Mouse (Mus musculus) retina, adult 2 months (tissue): ENCODE measurements around the gene Olfr678.
"Not testable (repeated sequence)": the region's sequence is repeated elsewhere in the genome, so short reads cannot be mapped to it uniquely, and the experiment has no call there.

ENCODE experiments used
- DNase-seq: peaks from one replicate; pipeline ENCODE4 v3.0.0-alpha.2; 2012; ENCODE audit warnings: low read depth, low spot score

The Olfr678 gene

GRCm38 (mm10) chr7:105064175-105064574 lies at the start of gene Olfr678:
TSS of gene Olfr678 (plus strand) at chr7:105064475.
- no peak for DNase-seq

- DNase-seq: no peak
Observed at GRCm38 (mm10) chr7:105022530-105022929, 41.7 kb upstream of the Olfr678 start.

- no peak for DNase-seq
Observed at GRCm38 (mm10) chr7:105028360-105028759, 35.9 kb upstream of the Olfr678 start, which contains the start of gene Olfr675. TSS of gene Olfr675 (minus strand) at chr7:105028460.

GRCm38 (mm10) chr7:105032398-105032797 lies 31.9 kb upstream of the Olfr678 start, which contains the start of gene Olfr676:
TSS of gene Olfr676 (plus strand) at chr7:105032698.
- no peak for DNase-seq

GRCm38 (mm10) chr7:105033836-105034235 lies 30.4 kb upstream of the Olfr678 start:
- DNase-seq: not testable (repeated sequence)

GRCm38 (mm10) chr7:105058951-105059350 lies 5.3 kb upstream of the Olfr678 start:
- no peak for DNase-seq

- no peak for DNase-seq
Observed at GRCm38 (mm10) chr7:105080905-105081304, 16.6 kb downstream of the Olfr678 start, which contains the start of gene Olfr679. TSS of gene Olfr679 (plus strand) at chr7:105081205.

GRCm38 (mm10) chr7:105092717-105093116 lies 28.4 kb downstream of the Olfr678 start, which contains the start of gene Olfr680-ps1:
TSS of gene Olfr680-ps1 (minus strand) at chr7:105092817.
- DNase-seq: not testable (repeated sequence)

GRCm38 (mm10) chr7:105116536-105116935 lies 52.3 kb downstream of the Olfr678 start, which contains the start of gene Olfr681:
TSS of gene Olfr681 (plus strand) at chr7:105116836.
- DNase-seq: no peak
